Mouse (Mus musculus): Measurements from ENCODE around the gene Slx4ip.

DNA sequence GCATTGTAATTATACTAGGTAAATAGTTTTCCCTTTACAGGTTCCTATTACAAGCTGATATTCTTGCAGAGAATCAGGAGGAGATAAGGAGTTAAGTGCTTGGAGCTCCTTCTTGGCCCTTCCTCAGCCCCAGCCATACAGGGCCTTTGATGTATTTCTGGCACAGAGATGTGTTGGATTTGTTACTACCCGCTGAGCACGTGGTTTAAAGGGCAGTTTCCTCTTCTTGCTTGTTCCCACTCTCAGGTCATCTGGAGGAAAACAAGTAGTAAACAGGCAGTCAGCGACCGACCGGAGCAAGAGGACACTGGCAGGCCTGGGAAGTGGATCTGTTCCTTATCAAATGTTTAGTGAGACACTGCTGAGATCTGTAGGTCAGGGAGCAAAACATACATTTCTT, 56.9 kb downstream of the Slx4ip start:
- TF ChIP-seq POLR2A (IDR thresholded peaks at IDR 0.05; ENCODE audit: extremely low read depth, insufficient read depth, low read length) (no peak), CTCF (IDR thresholded peaks at IDR 0.05; ENCODE audit: low read depth, low read length) (no peak)

All from liver, adult 2 months (tissue).